Mouse (Mus musculus): ENCODE measurements around the gene Lrrc20.

Gene Lrrc20

GRCm38 (mm10) chr10:61517296-61518071 is 41.9 kb downstream of the Lrrc20 start:
- DNase-seq = peak; percentile 49

GRCm38 (mm10) chr10:61518320-61518719 is 42.7 kb downstream of the Lrrc20 start:
- DNase-seq = no peak

GRCm38 (mm10) chr10:61519491-61519890 is 43.9 kb downstream of the Lrrc20 start:
- no peak for DNase-seq

GRCm38 (mm10) chr10:61520714-61521113 is 45.1 kb downstream of the Lrrc20 start:
- DNase-seq = no peak

GRCm38 (mm10) chr10:61530936-61531335 is 55.3 kb downstream of the Lrrc20 start:
- DNase-seq = no peak

- no peak for DNase-seq
Observed at GRCm38 (mm10) chr10:61533285-61533684, 57.7 kb downstream of the Lrrc20 start.

GRCm38 (mm10) chr10:61534371-61535101 is 58.9 kb downstream of the Lrrc20 start:
- DNase-seq = peak; percentile 36

GRCm38 (mm10) chr10:61535441-61535840 is 59.8 kb downstream of the Lrrc20 start:
- DNase-seq = no peak

GRCm38 (mm10) chr10:61536130-61537035 is 60.8 kb downstream of the Lrrc20 start:
- peak; percentile 61 for DNase-seq

GRCm38 (mm10) chr10:61537036-61537380 is 61.4 kb downstream of the Lrrc20 start:
- no peak for DNase-seq

- no peak for DNase-seq
Observed at GRCm38 (mm10) chr10:61538446-61538845, 62.8 kb downstream of the Lrrc20 start.

- no peak for DNase-seq
Observed at GRCm38 (mm10) chr10:61544127-61544862, 68.7 kb downstream of the Lrrc20 start.

GRCm38 (mm10) chr10:61544863-61545240 is 69.3 kb downstream of the Lrrc20 start:
- no peak for DNase-seq

GRCm38 (mm10) chr10:61550106-61550505 is 74.5 kb downstream of the Lrrc20 start:
- peak; percentile 41 for DNase-seq

GRCm38 (mm10) chr10:61555155-61555554 is 79.6 kb downstream of the Lrrc20 start:
- DNase-seq = no peak

- no peak for DNase-seq
Observed at GRCm38 (mm10) chr10:61558631-61559030, 83.0 kb downstream of the Lrrc20 start.

GRCm38 (mm10) chr10:61559544-61559943 is 83.9 kb downstream of the Lrrc20 start:
- no peak for DNase-seq

- DNase-seq = no peak
Observed at GRCm38 (mm10) chr10:61563550-61563949, 87.9 kb downstream of the Lrrc20 start.

GRCm38 (mm10) chr10:61564408-61564807 is 88.8 kb downstream of the Lrrc20 start:
- DNase-seq = no peak

- no peak for DNase-seq
Observed at GRCm38 (mm10) chr10:61570181-61570580, 94.6 kb downstream of the Lrrc20 start.

- DNase-seq = no peak
Observed at GRCm38 (mm10) chr10:61572126-61572525, 96.5 kb downstream of the Lrrc20 start.

- no peak for DNase-seq
Observed at GRCm38 (mm10) chr10:61576120-61576767, 100.6 kb downstream of the Lrrc20 start.

Data from cerebellum, adult 9-10 months (tissue).